Mouse (Mus musculus): ENCODE data around the gene Ddx49. TPM values are rescaled to one million over a fixed set of nuclear protein-coding genes. Genes with fewer than 3 reads are reported as not detected.

Ddx49 gene
- polyA plus RNA-seq, 1 experiment from 2014 or later = 37.6 TPM

- H3K27me3 ChIP-seq (ENCODE audit: control insufficient read depth, insufficient read depth, low read length) = peaks cover 7% of the 10 kb centered on the region
- peak within 1 kb of the TSS; percentile 63; the same call in 1 of the 2 replicates for H3K9ac ChIP-seq (ENCODE audit: low read depth, low read length)
- peak within 1 kb of the TSS; percentile 90 for H3K27ac ChIP-seq (ENCODE audit: low read depth, low read length)
- H3K4me1 ChIP-seq (ENCODE audit: control insufficient read depth, insufficient read depth, low read length) = peaks cover 22% of the 10 kb centered on the region
- ATAC-seq (replicated peaks; ENCODE audit: insufficient number of reproducible peaks, low FRiP score, low TSS enrichment) = peak; percentile 57
- 23% methylated on average over 14 of the region's 14 CpGs for WGBS (ENCODE audit: insufficient replicate concordance)
- H3K36me3 ChIP-seq (ENCODE audit: control insufficient read depth, insufficient read depth, low read length) = peaks cover 21% of the 10 kb centered on the region
- H3K4me2 ChIP-seq = peak within 1 kb of the TSS; percentile 65
- 0 out of 2 replicates have a peak, but pooled peaks cover 2% of the 10 kb centered on the region for H3K9me3 ChIP-seq (replicated peaks; ENCODE audit: control insufficient read depth, low read length)
- H3K4me3 ChIP-seq (ENCODE audit: low read depth, low read length) = peak within 1 kb of the TSS; percentile 31
These were observed 27.0 kb upstream of the Ddx49 start, which contains the start of gene Gdf1 for GRCm38 (mm10) chr8:70329124-70329834. TSS of gene Gdf1 (plus strand) at chr8:70329817.

DNA sequence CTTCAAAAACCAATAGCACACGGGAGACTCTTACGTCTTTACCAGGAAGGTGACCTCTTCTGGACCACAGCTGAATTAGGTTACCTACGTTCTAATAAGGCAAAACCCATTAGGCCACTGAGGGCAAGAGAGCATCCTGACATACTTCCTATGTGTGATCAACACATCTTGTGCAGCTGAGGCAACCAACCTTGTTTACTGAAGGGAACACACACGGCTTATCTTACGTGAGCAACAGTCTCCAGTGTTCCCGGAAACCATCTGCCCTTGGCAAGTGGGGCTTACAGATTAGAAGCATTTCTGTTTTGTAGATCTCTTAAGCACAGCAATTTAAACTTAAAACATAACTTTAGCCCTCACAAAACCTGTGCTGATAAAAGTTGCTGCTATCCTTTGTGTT, 25.2 kb upstream of the Ddx49 start:
- no peak overlapping the region for H3K9ac ChIP-seq (ENCODE audit: low read depth, low read length)
- H3K4me2 ChIP-seq = no peak overlapping the region
- 82% methylated on average over 6 of the region's 6 CpGs for WGBS (ENCODE audit: insufficient replicate concordance)
- H3K27me3 ChIP-seq (ENCODE audit: control insufficient read depth, insufficient read depth, low read length) = peaks cover 7% of the 10 kb centered on the region
- ATAC-seq (replicated peaks; ENCODE audit: insufficient number of reproducible peaks, low FRiP score, low TSS enrichment) = no peak
- H3K9me3 ChIP-seq (replicated peaks; ENCODE audit: control insufficient read depth, low read length) = 0 out of 2 replicates have a peak, but pooled peaks cover 2% of the 10 kb centered on the region
- peaks cover 22% of the 10 kb centered on the region for H3K4me1 ChIP-seq (ENCODE audit: control insufficient read depth, insufficient read depth, low read length)
- peaks cover 6% of the 10 kb centered on the region for H3K36me3 ChIP-seq (ENCODE audit: control insufficient read depth, insufficient read depth, low read length)
- H3K27ac ChIP-seq (ENCODE audit: low read depth, low read length) = peak overlapping the region; percentile 90
- H3K4me3 ChIP-seq (ENCODE audit: low read depth, low read length) = no peak overlapping the region

DNA sequence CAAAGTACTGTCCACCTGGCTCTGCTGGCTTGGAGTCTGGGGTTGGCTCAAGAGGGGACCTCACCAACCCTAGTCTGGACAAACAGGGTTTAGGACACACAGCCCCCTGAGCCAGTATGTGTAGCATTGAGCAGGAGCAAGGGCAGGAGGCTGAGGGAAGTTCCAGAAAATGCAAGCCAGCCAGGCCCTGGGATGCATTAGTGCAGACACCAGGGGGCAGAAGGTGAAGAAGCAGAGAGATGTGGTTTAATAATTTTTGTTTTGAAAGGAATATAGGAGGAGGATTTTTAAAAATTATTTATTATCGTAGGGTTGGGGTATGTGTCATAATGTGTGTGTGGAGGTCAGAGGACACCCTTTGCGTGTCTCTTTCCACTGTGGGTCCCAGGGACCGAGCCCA, 21.4 kb upstream of the Ddx49 start:
- no peak overlapping the region for H3K4me2 ChIP-seq
- H3K4me1 ChIP-seq (ENCODE audit: control insufficient read depth, insufficient read depth, low read length) = no peaks in the 10 kb centered on the region
- no peak for ATAC-seq (replicated peaks; ENCODE audit: insufficient number of reproducible peaks, low FRiP score, low TSS enrichment)
- H3K9me3 ChIP-seq (replicated peaks; ENCODE audit: control insufficient read depth, low read length) = 0 out of 2 replicates have a peak, but pooled peaks cover 2% of the 10 kb centered on the region
- 90% methylated on average over 3 of the region's 3 CpGs for WGBS (ENCODE audit: insufficient replicate concordance)
- peaks cover 4% of the 10 kb centered on the region; the same call in 1 of the 2 replicates for H3K36me3 ChIP-seq (ENCODE audit: control insufficient read depth, insufficient read depth, low read length)
- H3K9ac ChIP-seq (ENCODE audit: low read depth, low read length) = no peak overlapping the region
- no peak overlapping the region for H3K4me3 ChIP-seq (ENCODE audit: low read depth, low read length)
- H3K27ac ChIP-seq (ENCODE audit: low read depth, low read length) = no peak overlapping the region
- H3K27me3 ChIP-seq (ENCODE audit: control insufficient read depth, insufficient read depth, low read length) = 0 out of 2 replicates have a peak, but pooled peaks cover 5% of the 10 kb centered on the region

- ATAC-seq (replicated peaks; ENCODE audit: insufficient number of reproducible peaks, low FRiP score, low TSS enrichment) = no peak
- no peak overlapping the region for H3K4me2 ChIP-seq
These were observed 15.6 kb upstream of the Ddx49 start for GRCm38 (mm10) chr8:70317872-70318271.

DNA sequence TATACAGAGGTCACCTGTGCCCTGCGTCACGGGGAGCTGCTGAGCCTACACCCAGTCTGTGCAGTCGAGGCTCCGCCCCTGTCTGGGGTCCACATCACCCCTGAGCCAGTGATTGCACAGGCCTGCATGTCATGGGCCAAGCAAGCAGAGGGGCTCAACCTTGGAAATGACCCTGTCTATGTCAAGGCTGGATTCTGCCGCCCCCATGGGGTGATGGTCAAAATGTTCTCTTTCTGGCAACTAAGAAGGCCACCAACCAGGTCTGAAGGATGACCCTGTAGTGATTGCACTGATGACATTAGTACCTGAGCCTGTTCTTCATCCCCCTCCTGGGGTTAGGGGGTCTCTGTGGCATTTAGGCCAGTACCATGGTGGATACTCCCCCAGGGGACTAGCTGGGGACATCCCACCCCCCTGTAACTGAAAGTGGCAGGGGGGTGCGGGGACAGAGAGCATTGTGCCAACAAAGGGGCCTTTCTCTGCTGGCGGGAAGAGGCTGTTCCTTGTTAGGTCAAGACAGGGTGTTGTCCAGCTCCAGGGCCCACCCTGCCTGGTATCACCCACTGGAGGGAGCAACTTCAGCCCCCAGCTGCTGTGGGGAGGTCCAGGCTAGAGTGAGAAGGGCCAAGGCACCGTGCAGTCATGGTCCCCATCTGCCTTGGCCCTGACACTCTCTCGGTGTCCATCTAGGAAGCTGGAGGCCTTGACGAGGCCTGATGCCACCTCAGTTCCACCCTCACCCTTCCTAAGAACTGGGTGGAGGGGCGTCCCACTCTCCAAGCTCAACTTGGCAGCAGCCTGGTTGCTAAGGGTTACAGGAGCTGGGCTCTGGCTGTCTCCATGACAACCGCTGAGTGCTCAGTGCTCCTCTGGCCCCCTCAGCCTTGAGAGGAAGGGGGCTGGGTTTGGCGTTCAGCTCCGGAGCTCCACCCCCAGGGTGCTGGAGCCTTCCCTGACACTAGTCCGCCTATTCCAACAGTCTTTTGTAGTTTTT, 14.5 kb upstream of the Ddx49 start:
- Histone ChIP-seq H3K36me3 (ENCODE audit: control insufficient read depth, insufficient read depth, low read length) (peaks cover 10% of the 10 kb centered on the region; the same call in 1 of the 2 replicates), H3K27me3 (ENCODE audit: control insufficient read depth, insufficient read depth, low read length) (peaks cover 12% of the 10 kb centered on the region), H3K4me1 (ENCODE audit: control insufficient read depth, insufficient read depth, low read length) (peaks cover 19% of the 10 kb centered on the region), H3K9ac (ENCODE audit: low read depth, low read length) (no peak overlapping the region), H3K4me3 (ENCODE audit: low read depth, low read length) (peak overlapping the region; percentile 43), H3K4me2 (peak overlapping the region; percentile 90), H3K27ac (ENCODE audit: low read depth, low read length) (0 out of 2 replicates have a peak overlapping the region, but pooled peaks have one; percentile 6), H3K9me3 (replicated peaks; ENCODE audit: control insufficient read depth, low read length) (no peaks in the 10 kb centered on the region)
- 15% methylated on average over 15 of the region's 15 CpGs for WGBS (ENCODE audit: insufficient replicate concordance)
- ATAC-seq (replicated peaks; ENCODE audit: insufficient number of reproducible peaks, low FRiP score, low TSS enrichment) = peak; percentile 25; the same call in 1 of the 2 replicates

More at GRCm38 (mm10) chr8:70317872-70318271, 15.6 kb upstream of the Ddx49 start:
- H3K9me3 ChIP-seq (replicated peaks; ENCODE audit: control insufficient read depth, low read length) = no peaks in the 10 kb centered on the region
- H3K4me3 ChIP-seq (ENCODE audit: low read depth, low read length) = no peak overlapping the region
- no peak overlapping the region for H3K9ac ChIP-seq (ENCODE audit: low read depth, low read length)
- 0 out of 2 replicates have a peak, but pooled peaks cover 6% of the 10 kb centered on the region for H3K36me3 ChIP-seq (ENCODE audit: control insufficient read depth, insufficient read depth, low read length)
- WGBS (ENCODE audit: insufficient replicate concordance) = 77% methylated on average over 5 of the region's 5 CpGs
- H3K4me1 ChIP-seq (ENCODE audit: control insufficient read depth, insufficient read depth, low read length) = peaks cover 19% of the 10 kb centered on the region
- no peak overlapping the region for H3K27ac ChIP-seq (ENCODE audit: low read depth, low read length)
- peaks cover 12% of the 10 kb centered on the region for H3K27me3 ChIP-seq (ENCODE audit: control insufficient read depth, insufficient read depth, low read length)

GRCm38 (mm10) chr8:70315624-70316510, 13.6 kb upstream of the Ddx49 start, which contains the start of gene Cers1:
TSS of gene Cers1 (plus strand) at chr8:70315775.
- peak within 1 kb of the TSS; percentile 90 for H3K4me2 ChIP-seq
- no peak within 1 kb of the TSS for H3K27ac ChIP-seq (ENCODE audit: low read depth, low read length)
- peak within 1 kb of the TSS; percentile 50; the same call in 1 of the 2 replicates for H3K9ac ChIP-seq (ENCODE audit: low read depth, low read length)
- 4% methylated on average over 57 of the region's 66 CpGs for WGBS (ENCODE audit: insufficient replicate concordance)
- peaks cover 19% of the 10 kb centered on the region for H3K4me1 ChIP-seq (ENCODE audit: control insufficient read depth, insufficient read depth, low read length)
- H3K36me3 ChIP-seq (ENCODE audit: control insufficient read depth, insufficient read depth, low read length) = peaks cover 19% of the 10 kb centered on the region
- peaks cover 10% of the 10 kb centered on the region for H3K27me3 ChIP-seq (ENCODE audit: control insufficient read depth, insufficient read depth, low read length)
- H3K9me3 ChIP-seq (replicated peaks; ENCODE audit: control insufficient read depth, low read length) = no peaks in the 10 kb centered on the region
- peak; percentile 56 for ATAC-seq (replicated peaks; ENCODE audit: insufficient number of reproducible peaks, low FRiP score, low TSS enrichment)
- H3K4me3 ChIP-seq (ENCODE audit: low read depth, low read length) = peak within 1 kb of the TSS; percentile 43

DNA sequence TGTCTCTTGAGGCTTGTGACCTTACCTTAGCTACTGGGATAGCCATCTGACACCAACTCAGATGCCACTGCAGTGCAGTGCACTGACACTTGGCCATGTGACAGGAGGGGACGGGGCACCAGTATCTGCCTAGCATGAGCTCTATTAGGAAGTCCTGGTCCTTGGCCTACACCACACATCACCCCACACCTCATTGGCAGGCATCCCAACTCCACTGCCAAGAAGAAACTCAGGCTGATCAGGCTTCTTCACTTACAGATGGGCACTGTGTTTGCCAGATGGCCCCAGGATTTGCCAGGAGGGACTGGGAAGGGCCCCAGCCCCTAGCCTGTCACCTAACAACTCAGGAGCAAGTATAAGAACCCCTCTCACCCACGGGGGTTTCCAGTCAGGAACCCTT, 11.1 kb upstream of the Ddx49 start:
- H3K27me3 ChIP-seq (ENCODE audit: control insufficient read depth, insufficient read depth, low read length) = peaks cover 7% of the 10 kb centered on the region
- H3K4me1 ChIP-seq (ENCODE audit: control insufficient read depth, insufficient read depth, low read length) = peaks cover 19% of the 10 kb centered on the region
- no peaks in the 10 kb centered on the region for H3K9me3 ChIP-seq (replicated peaks; ENCODE audit: control insufficient read depth, low read length)
- H3K27ac ChIP-seq (ENCODE audit: low read depth, low read length) = no peak overlapping the region
- ATAC-seq (replicated peaks; ENCODE audit: insufficient number of reproducible peaks, low FRiP score, low TSS enrichment) = no peak
- H3K4me2 ChIP-seq = no peak overlapping the region
- H3K36me3 ChIP-seq (ENCODE audit: control insufficient read depth, insufficient read depth, low read length) = peaks cover 27% of the 10 kb centered on the region
- H3K4me3 ChIP-seq (ENCODE audit: low read depth, low read length) = no peak overlapping the region
- H3K9ac ChIP-seq (ENCODE audit: low read depth, low read length) = no peak overlapping the region
- 75% methylated on average over 2 of the region's 2 CpGs for WGBS (ENCODE audit: insufficient replicate concordance)

Measured in heart, embryonic 11.5 days (tissue).